Mouse (Mus musculus): ENCODE results near the gene Prdm13. TPM values are rescaled to one million over a fixed set of nuclear protein-coding genes. Genes with fewer than 3 reads are reported as not detected.

Gene Prdm13
- total RNA-seq, 2 experiments from 2014 or later, result not detected

- no peak for DNase-seq
Observed at GRCm38 (mm10) chr4:21678101-21678974, 7.4 kb downstream of the Prdm13 start.

- no peak for DNase-seq
Observed at GRCm38 (mm10) chr4:21674691-21675090, 11.1 kb downstream of the Prdm13 start.

GRCm38 (mm10) chr4:21674042-21674441, 11.7 kb downstream of the Prdm13 start:
- no peak for DNase-seq

- DNase-seq, result no peak
Observed at GRCm38 (mm10) chr4:21665961-21666360, 19.8 kb downstream of the Prdm13 start.

- DNase-seq, result no peak
Observed at GRCm38 (mm10) chr4:21658184-21658583, 27.6 kb downstream of the Prdm13 start.

- DNase-seq, result no peak
Observed at GRCm38 (mm10) chr4:21629275-21629583, 56.5 kb downstream of the Prdm13 start.

- no peak for DNase-seq
Observed at GRCm38 (mm10) chr4:21628367-21629274, 57.1 kb downstream of the Prdm13 start.

Other genes with a start within 250 kb of the Prdm13 start
- 10 to 100 TPM; 39.3 to 42.2 TPM for gene Ccnc, start 41.7 kb upstream of the Prdm13 start, total RNA-seq (2021)
- gene Usp45, start 81.2 kb upstream of the Prdm13 start, total RNA-seq (2021), result 10 to 100 TPM; 51.2 to 58.8 TPM
- gene Tstd3, start 81.2 kb upstream of the Prdm13 start, total RNA-seq (2021), result 10 to 100 TPM; 25.4 to 26.7 TPM
- gene Pnisr, start 161.6 kb upstream of the Prdm13 start, total RNA-seq (2021), result 100 to 1,000 TPM; 195 to 242 TPM
- gene Coq3, start 193.7 kb upstream of the Prdm13 start, total RNA-seq (2021), result 10 to 100 TPM in 1 of 2 experiments, 1 to 10 TPM in 1; 10.0 to 12.7 TPM
- 10 to 100 TPM; 51.1 to 53.7 TPM for gene Faxc, start 245.4 kb upstream of the Prdm13 start, total RNA-seq (2021)